Mouse (Mus musculus) kidney, postnatal 0 days (tissue): ENCODE measurements at regions not wholly inside any gene's neighbourhood (a gene's known extent, or its start where the extent isn't known, plus 50 kb on each side); places are given as distances from the start of the nearest gene placed in this dataset.

Source experiments
- ATAC-seq: fragments of 200-750 bp; cut with Nextera tagmentation; replicated peaks from 2 replicates; pipeline ENCODE4 v1.8.0; 2017; ENCODE audit warnings: low read depth, moderate number of reproducible peaks, moderate TSS enrichment, moderate library complexity; ENCODE audit not compliant: low FRiP score
- DNase-seq: peaks from one replicate; pipeline ENCODE4 v3.0.0-alpha.2; 2016; ENCODE audit warnings: low spot score
- H3K27ac ChIP-seq: fragments of 300-500 bp; sonication (generic); 2 replicates; pipeline ENCODE4 v1.5.1; 2014; ENCODE audit warnings: mild to moderate bottlenecking
- H3K27me3 ChIP-seq: fragments of 300-500 bp; sonication (generic); 2 replicates; pipeline ENCODE4 v1.6.1; 2014; ENCODE audit warnings: low read length, mixed read lengths; ENCODE audit not compliant: insufficient read depth
- H3K36me3 ChIP-seq: fragments of 300-500 bp; sonication (generic); 2 replicates; pipeline ENCODE4 v1.6.1; 2014; ENCODE audit warnings: low read length, mixed read lengths; ENCODE audit not compliant: insufficient read depth
- H3K4me1 ChIP-seq: fragments of 300-500 bp; sonication (generic); replicated peaks from 2 replicates; pipeline ENCODE4 v1.6.1; 2014; ENCODE audit warnings: antibody characterized with exemption, low read length, mixed read lengths; ENCODE audit not compliant: insufficient read depth
- H3K4me2 ChIP-seq: fragments of 300-500 bp; sonication (generic); 2 replicates; pipeline ENCODE4 v1.6.1; 2014; ENCODE audit warnings: mild to moderate bottlenecking, low read length, moderate library complexity, mixed read lengths
- H3K4me3 ChIP-seq: fragments of 300-500 bp; sonication (generic); replicated peaks from 2 replicates; pipeline ENCODE4 v1.5.1; 2014; ENCODE audit warnings: low read depth, low read length
- H3K9ac ChIP-seq: fragments of 300-500 bp; sonication (generic); 2 replicates; pipeline ENCODE4 v1.6.1; 2014; ENCODE audit warnings: low read depth, low read length
- H3K9me3 ChIP-seq: fragments of 300-500 bp; sonication (generic); replicated peaks from 2 replicates; pipeline ENCODE4 v1.6.1; 2016; ENCODE audit warnings: low read length, inconsistent platforms, mixed read lengths
- CTCF ChIP-seq: IDR thresholded peaks from 2 replicates; pipeline ENCODE4 v1.5.1; 2016; ENCODE audit warnings: antibody characterized with exemption, low read depth, mild to moderate bottlenecking, moderate library complexity
- WGBS: fragments of 180-500 bp; shearing (Covaris S2); extraction: QIAGEN DNeasy Blood & Tissue Kit; methylation state at CpG from one replicate; pipeline ENCODE4 v1.1.7; 2014; 5-methylcytosine and 5-hydroxymethylcytosine counted together

GRCm38 (mm10) chr13:118849541-118849940 lies 179.9 kb downstream of the Fgf10 start:
- no peak overlapping the region for H3K9ac ChIP-seq
- WGBS: 90% methylated on average over 5 of the region's 5 CpGs
- H3K27me3 ChIP-seq: no peaks in the 10 kb centered on the region
- H3K36me3 ChIP-seq: no peaks in the 10 kb centered on the region
- H3K9me3 ChIP-seq: no peaks in the 10 kb centered on the region
- DNase-seq (no peak), ATAC-seq (no peak)
- H3K27ac ChIP-seq: no peak overlapping the region
- H3K4me3 ChIP-seq: no peak overlapping the region
- no peak for TF ChIP-seq CTCF
- no peaks in the 10 kb centered on the region for H3K4me1 ChIP-seq
- H3K4me2 ChIP-seq: no peak overlapping the region

GRCm38 (mm10) chr13:118850708-118851107 lies 181.1 kb downstream of the Fgf10 start:
- Histone ChIP-seq H3K4me3 (no peak overlapping the region), H3K4me2 (no peak overlapping the region), H3K4me1 (no peaks in the 10 kb centered on the region), H3K9ac (no peak overlapping the region), H3K27ac (no peak overlapping the region), H3K9me3 (no peaks in the 10 kb centered on the region), H3K27me3 (no peaks in the 10 kb centered on the region), H3K36me3 (no peaks in the 10 kb centered on the region)
- TF ChIP-seq CTCF: no peak
- DNase-seq: no peak
- WGBS: 87% methylated on average over 8 of the region's 8 CpGs
- no peak for ATAC-seq

GRCm38 (mm10) chr13:118886339-118886810 lies 216.8 kb downstream of the Fgf10 start:
- H3K27me3 ChIP-seq: no peaks in the 10 kb centered on the region
- H3K4me3 ChIP-seq: no peak overlapping the region
- H3K4me1 ChIP-seq: no peaks in the 10 kb centered on the region
- TF ChIP-seq CTCF: no peak
- no peak for ATAC-seq
- H3K27ac ChIP-seq: no peak overlapping the region
- DNase-seq: no peak
- 76% methylated on average over 9 of the region's 9 CpGs for WGBS
- H3K36me3 ChIP-seq: no peaks in the 10 kb centered on the region
- H3K4me2 ChIP-seq: no peak overlapping the region
- no peak overlapping the region for H3K9ac ChIP-seq
- no peaks in the 10 kb centered on the region for H3K9me3 ChIP-seq

DNA sequence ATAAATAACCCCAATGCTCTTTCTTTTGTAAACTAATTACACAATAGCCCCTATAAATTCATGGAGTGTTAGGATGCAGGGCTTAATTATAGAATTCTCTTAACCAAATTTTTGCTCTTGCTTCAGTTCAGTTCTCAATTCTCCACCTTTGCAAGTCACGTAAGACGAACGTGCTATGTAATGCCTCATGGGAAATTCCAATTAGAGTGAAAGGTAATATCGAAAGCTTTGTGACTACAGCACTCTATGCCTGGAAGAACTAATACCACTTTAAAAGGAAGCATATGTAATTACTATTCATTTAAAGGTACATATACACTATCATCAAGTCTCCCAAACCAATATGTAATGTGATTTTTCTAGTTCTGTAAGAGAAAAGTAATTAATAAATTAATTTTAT lies 225.5 kb downstream of the Fgf10 start:
- Histone ChIP-seq H3K27me3 (no peaks in the 10 kb centered on the region), H3K4me3 (no peak overlapping the region), H3K9ac (no peak overlapping the region), H3K4me2 (no peak overlapping the region), H3K27ac (no peak overlapping the region), H3K9me3 (no peaks in the 10 kb centered on the region), H3K36me3 (no peaks in the 10 kb centered on the region), H3K4me1 (no peaks in the 10 kb centered on the region)
- WGBS: 89% methylated on average over 4 of the region's 4 CpGs
- DNase-seq (no peak), ATAC-seq (no peak)
- no peak for TF ChIP-seq CTCF

DNA sequence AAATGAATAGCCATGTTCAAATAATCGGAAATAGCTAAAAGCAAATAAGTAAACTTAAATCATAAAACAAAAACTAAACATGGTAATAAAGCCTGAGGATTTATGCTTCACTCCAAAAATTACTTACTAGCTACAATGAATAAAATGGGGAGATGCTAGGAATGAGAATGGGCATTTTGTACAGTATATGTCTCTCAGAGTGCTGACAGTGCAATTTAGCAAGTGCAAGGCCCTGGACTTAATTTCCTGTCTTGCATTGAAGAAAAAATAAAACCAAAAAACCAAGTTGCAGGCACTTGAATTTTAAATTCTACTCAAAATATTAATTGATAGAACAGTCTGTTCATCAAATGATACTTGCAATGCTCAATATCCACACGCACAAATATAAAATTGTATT lies 232.4 kb downstream of the Fgf10 start:
- no peak for TF ChIP-seq CTCF
- no peak overlapping the region for H3K4me3 ChIP-seq
- no peak overlapping the region for H3K9ac ChIP-seq
- ATAC-seq: no peak
- no peaks in the 10 kb centered on the region for H3K27me3 ChIP-seq
- no peak for DNase-seq
- no peaks in the 10 kb centered on the region for H3K36me3 ChIP-seq
- H3K27ac ChIP-seq: no peak overlapping the region
- H3K4me1 ChIP-seq: no peaks in the 10 kb centered on the region
- H3K9me3 ChIP-seq: no peaks in the 10 kb centered on the region
- WGBS: 89% methylated on average over 2 of the region's 2 CpGs
- no peak overlapping the region for H3K4me2 ChIP-seq

- H3K36me3 ChIP-seq: no peaks in the 10 kb centered on the region
- no peaks in the 10 kb centered on the region for H3K27me3 ChIP-seq
- no peak overlapping the region for H3K27ac ChIP-seq
- H3K9me3 ChIP-seq: no peaks in the 10 kb centered on the region
- TF ChIP-seq CTCF: no peak
- H3K4me3 ChIP-seq: no peak overlapping the region
- H3K9ac ChIP-seq: no peak overlapping the region
- WGBS: 86% methylated on average over 2 of the region's 2 CpGs
- H3K4me2 ChIP-seq: no peak overlapping the region
- ATAC-seq (no peak), DNase-seq (no peak)
- no peaks in the 10 kb centered on the region for H3K4me1 ChIP-seq
Measured at GRCm38 (mm10) chr13:118910351-118910750, 240.8 kb downstream of the Fgf10 start.

DNA sequence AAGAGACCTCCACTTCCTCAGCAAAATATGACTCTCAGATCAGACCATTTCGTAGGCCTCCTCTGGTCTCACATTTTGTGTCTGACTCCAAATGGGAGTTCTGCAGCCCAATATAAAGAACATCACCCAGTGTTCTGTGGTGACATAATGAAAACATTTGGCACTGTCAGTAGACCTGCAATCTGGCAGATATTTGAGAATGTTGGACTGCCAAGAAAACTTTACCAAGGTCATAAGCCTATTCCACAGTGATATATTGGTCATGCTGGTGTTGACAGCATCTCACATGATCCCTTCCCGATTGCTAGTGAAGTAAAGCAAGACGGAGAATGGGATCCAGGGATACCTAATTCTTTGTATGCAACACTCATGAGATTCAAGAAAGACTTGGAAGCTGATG lies 271.2 kb downstream of the Fgf10 start:
- no peak for TF ChIP-seq CTCF
- no peak for DNase-seq
- WGBS: 60% methylated on average over 3 of the region's 3 CpGs
- H3K9me3 ChIP-seq: no peaks in the 10 kb centered on the region
- H3K36me3 ChIP-seq: no peaks in the 10 kb centered on the region
- no peak overlapping the region for H3K27ac ChIP-seq
- no peaks in the 10 kb centered on the region for H3K4me1 ChIP-seq
- ATAC-seq: no peak
- H3K4me2 ChIP-seq: no peak overlapping the region
- no peaks in the 10 kb centered on the region for H3K27me3 ChIP-seq
- no peak overlapping the region for H3K4me3 ChIP-seq
- H3K9ac ChIP-seq: no peak overlapping the region
